Mouse (Mus musculus) retina, embryonic 14.5 days (tissue): ENCODE data around the gene Bnip2.
"Not testable (repeated sequence)": the region's sequence is repeated elsewhere in the genome, so short reads cannot be mapped to it uniquely, and the experiment has no call there.

ENCODE experiments used
- DNase-seq: peaks from one replicate; pipeline ENCODE4 v3.0.0-alpha.2; 2015; ENCODE audit warnings: low spot score

The Bnip2 gene

GRCm38 (mm10) chr9:70010781-70011473 is 21.7 kb downstream of the Bnip2 start:
- no peak for DNase-seq

GRCm38 (mm10) chr9:70011537-70012407 is 22.5 kb downstream of the Bnip2 start:
- DNase-seq = no peak

GRCm38 (mm10) chr9:70012408-70012901 is 23.2 kb downstream of the Bnip2 start, which contains the start of gene Gtf2a2:
Gtf2a2 (plus strand) TSS chr9:70012550.
- peak; percentile 94 for DNase-seq

- DNase-seq = no peak
Measured at GRCm38 (mm10) chr9:70015632-70016031, 26.4 kb downstream of the Bnip2 start.

- peak; percentile 74 for DNase-seq
Measured at GRCm38 (mm10) chr9:70018879-70019278, 29.6 kb downstream of the Bnip2 start.

- DNase-seq = no peak
Measured at GRCm38 (mm10) chr9:70021610-70022009, 32.3 kb downstream of the Bnip2 start.

GRCm38 (mm10) chr9:70022083-70022482 is 32.8 kb downstream of the Bnip2 start:
- DNase-seq = no peak

GRCm38 (mm10) chr9:70023615-70024014 is 34.3 kb downstream of the Bnip2 start:
- not testable (repeated sequence) for DNase-seq

GRCm38 (mm10) chr9:70024648-70025047 is 35.4 kb downstream of the Bnip2 start:
- no peak for DNase-seq

- DNase-seq = no peak
Measured at GRCm38 (mm10) chr9:70025365-70026012, 36.2 kb downstream of the Bnip2 start.

- DNase-seq = no peak
Measured at GRCm38 (mm10) chr9:70032167-70032566, 42.9 kb downstream of the Bnip2 start.

- no peak for DNase-seq
Measured at GRCm38 (mm10) chr9:70033056-70033455, 43.8 kb downstream of the Bnip2 start.

GRCm38 (mm10) chr9:70034702-70035101 is 45.4 kb downstream of the Bnip2 start:
- DNase-seq = no peak

- DNase-seq = no peak
Measured at GRCm38 (mm10) chr9:70036646-70037045, 47.4 kb downstream of the Bnip2 start.

- DNase-seq = no peak
Measured at GRCm38 (mm10) chr9:70037988-70038387, 48.7 kb downstream of the Bnip2 start, which contains the start of gene Gcnt3. Gcnt3 (minus strand) TSS chr9:70038088.

- DNase-seq = no peak
Measured at GRCm38 (mm10) chr9:70039597-70040385, 50.5 kb downstream of the Bnip2 start.

GRCm38 (mm10) chr9:70040570-70040969 is 51.3 kb downstream of the Bnip2 start:
- DNase-seq = no peak

GRCm38 (mm10) chr9:70042137-70042536 is 52.9 kb downstream of the Bnip2 start:
- DNase-seq = no peak

GRCm38 (mm10) chr9:70042935-70043334 is 53.7 kb downstream of the Bnip2 start:
- no peak for DNase-seq

GRCm38 (mm10) chr9:70044865-70045264 is 55.6 kb downstream of the Bnip2 start:
- no peak for DNase-seq

GRCm38 (mm10) chr9:70046255-70046654 is 57.0 kb downstream of the Bnip2 start:
- DNase-seq = no peak

GRCm38 (mm10) chr9:70047839-70048238 is 58.6 kb downstream of the Bnip2 start:
- DNase-seq = no peak
